Mouse (Mus musculus): Measurements from ENCODE around the gene Rab8b. TPM values are rescaled to one million over a fixed set of nuclear protein-coding genes. Genes with fewer than 3 reads are reported as not detected.
"Not testable (repeated sequence)": the region's sequence is repeated elsewhere in the genome, so short reads cannot be mapped to it uniquely, and the experiment has no call there.

Rab8b gene
- polyA plus RNA-seq, 1 experiment: 13.2 TPM

DNA sequence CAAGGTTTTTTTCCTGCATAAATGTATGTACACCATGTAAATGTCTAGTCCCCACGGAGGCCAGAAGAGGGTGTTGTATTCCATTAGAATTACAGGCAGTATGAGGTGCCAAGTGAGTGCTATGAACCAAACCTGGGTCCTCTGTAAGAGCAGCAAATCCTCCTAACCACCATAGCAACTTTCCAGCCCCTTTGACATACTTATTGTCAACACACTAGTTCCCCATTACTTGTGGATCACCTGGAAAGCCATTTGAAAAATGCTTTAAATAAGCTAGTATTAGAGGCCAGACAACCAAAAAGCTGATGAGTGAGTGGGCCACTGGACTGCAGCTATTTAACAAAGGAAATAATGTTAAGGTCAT is 1.6 kb downstream of the Rab8b start:
- no peak overlapping the region for H3K27ac ChIP-seq (ENCODE audit: insufficient read depth, low read length)
- peaks cover 20% of the 10 kb centered on the region; the same call in 1 of the 2 replicates for H3K4me1 ChIP-seq (ENCODE audit: control insufficient read depth, insufficient read depth, insufficient read length)
- H3K27me3 ChIP-seq (ENCODE audit: control insufficient read depth, insufficient read depth, low read length): no peaks in the 10 kb centered on the region
- H3K36me3 ChIP-seq (ENCODE audit: control insufficient read depth, insufficient read depth, low read length): no peaks in the 10 kb centered on the region
- no peak for TF ChIP-seq CTCF (IDR thresholded peaks at IDR 0.05; ENCODE audit: extremely low read depth, insufficient read depth, insufficient read length, insufficient replicate concordance)
- TF ChIP-seq POLR2A (IDR thresholded peaks at IDR 0.05; ENCODE audit: low read depth, low read length): no peak
- no peak for DNase-seq (ENCODE audit: low read depth in 1 of 2, low spot score in 2 of 2)
- WGBS: 77% methylated on average over 1 of the region's 1 CpGs
- no peak overlapping the region; the same call in 1 of the 2 replicates for H3K4me3 ChIP-seq (ENCODE audit: extremely low read depth, insufficient read depth, insufficient read length)

DNA sequence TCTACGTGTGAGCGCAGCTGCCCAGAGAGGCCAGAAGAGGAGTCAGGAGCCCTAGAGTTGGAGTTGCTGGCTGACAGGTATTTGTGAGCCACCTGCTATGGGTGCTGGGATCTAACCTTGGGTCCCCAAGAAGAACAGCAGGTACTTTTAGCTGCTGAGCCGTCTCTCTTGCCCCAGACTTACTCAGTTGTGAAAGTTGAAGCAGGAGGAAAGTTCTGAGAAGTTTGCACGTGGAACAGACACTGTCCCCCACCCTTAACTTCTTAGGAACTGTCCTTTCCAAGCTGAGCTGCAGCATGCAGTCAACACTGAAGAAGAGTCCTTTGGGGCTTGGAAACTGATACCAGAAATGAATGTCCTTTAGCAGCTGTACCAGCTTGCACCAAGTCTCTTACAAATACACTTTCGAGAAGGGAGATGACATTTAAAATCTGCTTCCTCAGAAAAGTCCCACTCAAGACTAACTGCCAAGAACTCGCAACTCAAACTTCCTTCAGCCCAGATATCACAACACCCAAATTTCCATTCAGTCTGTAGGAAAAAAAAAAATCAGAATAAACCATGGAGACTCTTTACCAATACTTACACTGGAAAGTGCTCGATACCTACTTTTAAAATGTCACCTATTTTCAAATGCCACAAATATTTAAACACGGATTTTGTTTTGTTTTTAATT is 2.1 kb downstream of the Rab8b start:
- 52% methylated on average over 8 of the region's 8 CpGs for WGBS
- H3K27me3 ChIP-seq (ENCODE audit: control insufficient read depth, insufficient read depth, low read length): no peaks in the 10 kb centered on the region
- no peak for DNase-seq (ENCODE audit: low read depth in 1 of 2, low spot score in 2 of 2)
- peaks cover 20% of the 10 kb centered on the region; the same call in 1 of the 2 replicates for H3K4me1 ChIP-seq (ENCODE audit: control insufficient read depth, insufficient read depth, insufficient read length)
- H3K4me3 ChIP-seq (ENCODE audit: extremely low read depth, insufficient read depth, insufficient read length): no peak overlapping the region
- peak overlapping the region; percentile 43 for H3K27ac ChIP-seq (ENCODE audit: insufficient read depth, low read length)
- TF ChIP-seq POLR2A (IDR thresholded peaks at IDR 0.05; ENCODE audit: low read depth, low read length): no peak
- TF ChIP-seq CTCF (IDR thresholded peaks at IDR 0.05; ENCODE audit: extremely low read depth, insufficient read depth, insufficient read length, insufficient replicate concordance): no peak
- H3K36me3 ChIP-seq (ENCODE audit: control insufficient read depth, insufficient read depth, low read length): no peaks in the 10 kb centered on the region

DNA sequence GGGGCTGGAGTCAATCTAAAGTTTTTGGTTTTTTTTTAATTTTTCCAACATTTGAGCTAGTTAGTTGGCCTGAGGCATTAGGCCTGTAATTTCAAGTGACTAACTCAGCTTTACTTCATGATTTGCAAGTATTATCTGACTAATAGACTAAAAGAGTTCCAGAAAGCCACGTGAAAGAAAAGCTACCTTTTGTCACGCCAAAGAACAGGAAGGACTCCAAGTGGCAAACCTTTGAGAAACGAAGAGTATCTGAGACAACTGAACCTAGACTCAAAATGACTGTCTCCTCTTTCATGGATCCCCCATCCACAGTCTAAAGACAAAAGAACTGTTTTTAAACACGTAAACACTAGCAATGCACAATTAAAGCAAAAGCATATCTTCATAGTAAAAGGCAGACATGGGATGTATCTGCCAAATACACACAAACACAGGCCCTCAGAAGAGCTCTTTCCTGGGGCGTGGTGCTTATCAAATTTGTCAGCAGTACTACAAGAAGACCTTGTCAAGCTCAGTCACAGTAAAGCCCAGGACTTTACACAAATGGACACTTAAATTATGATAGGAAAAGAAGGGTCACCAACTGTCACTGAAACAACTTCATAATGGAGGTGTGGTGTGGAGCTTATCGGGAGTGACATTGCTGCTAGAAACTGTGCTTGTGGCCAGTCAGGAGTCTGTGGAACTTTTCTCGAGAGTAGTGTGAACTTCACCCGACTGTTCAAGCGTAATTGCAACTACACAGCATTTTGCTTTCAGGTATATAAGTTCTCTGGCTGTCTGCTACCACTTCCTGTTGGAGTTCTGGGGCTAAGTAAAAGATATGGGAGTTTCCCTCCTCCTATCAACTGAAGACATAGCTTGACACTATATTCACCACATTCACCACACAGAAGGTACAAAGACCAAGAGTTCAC is 3.4 kb downstream of the Rab8b start:
- TF ChIP-seq CTCF (IDR thresholded peaks at IDR 0.05; ENCODE audit: extremely low read depth, insufficient read depth, insufficient read length, insufficient replicate concordance) (no peak), POLR2A (IDR thresholded peaks at IDR 0.05; ENCODE audit: low read depth, low read length) (no peak)
- Histone ChIP-seq H3K27ac (ENCODE audit: insufficient read depth, low read length) (peak overlapping the region; percentile 17), H3K4me3 (ENCODE audit: extremely low read depth, insufficient read depth, insufficient read length) (no peak overlapping the region), H3K27me3 (ENCODE audit: control insufficient read depth, insufficient read depth, low read length) (no peaks in the 10 kb centered on the region), H3K36me3 (ENCODE audit: control insufficient read depth, insufficient read depth, low read length) (no peaks in the 10 kb centered on the region), H3K4me1 (ENCODE audit: control insufficient read depth, insufficient read depth, insufficient read length) (peaks cover 20% of the 10 kb centered on the region; the same call in 1 of the 2 replicates)
- peak in 1 of 2 experiments; percentile 41 for DNase-seq (ENCODE audit: low read depth in 1 of 2, low spot score in 2 of 2)
- 20% methylated on average over 9 of the region's 9 CpGs for WGBS

DNA sequence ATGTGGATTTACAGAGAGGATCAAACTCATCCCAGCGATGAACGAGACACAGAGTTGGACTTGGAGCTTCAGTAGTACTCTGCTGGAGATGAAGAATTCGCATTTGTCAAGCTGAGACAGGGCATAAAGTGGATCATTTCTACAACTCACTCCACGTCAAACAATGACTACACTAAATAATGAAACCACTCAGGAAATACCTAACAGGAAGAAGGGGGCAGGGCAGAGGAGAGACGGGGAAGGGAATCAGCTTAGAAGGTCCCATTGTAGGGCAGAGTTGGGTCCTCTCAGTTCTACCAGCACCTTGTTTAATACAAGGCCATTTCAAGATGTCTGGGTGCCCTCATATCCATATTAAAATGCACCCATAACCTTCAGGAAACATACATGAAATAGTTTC is 4.1 kb downstream of the Rab8b start:
- Histone ChIP-seq H3K4me3 (ENCODE audit: extremely low read depth, insufficient read depth, insufficient read length) (no peak overlapping the region), H3K27ac (ENCODE audit: insufficient read depth, low read length) (no peak overlapping the region; the same call in 1 of the 2 replicates), H3K36me3 (ENCODE audit: control insufficient read depth, insufficient read depth, low read length) (no peaks in the 10 kb centered on the region), H3K27me3 (ENCODE audit: control insufficient read depth, insufficient read depth, low read length) (no peaks in the 10 kb centered on the region), H3K4me1 (ENCODE audit: control insufficient read depth, insufficient read depth, insufficient read length) (peaks cover 22% of the 10 kb centered on the region; the same call in 1 of the 2 replicates)
- DNase-seq (ENCODE audit: low read depth in 1 of 2, low spot score in 2 of 2): peak in 1 of 2 experiments; percentile 20
- TF ChIP-seq CTCF (IDR thresholded peaks at IDR 0.05; ENCODE audit: extremely low read depth, insufficient read depth, insufficient read length, insufficient replicate concordance) (no peak), POLR2A (IDR thresholded peaks at IDR 0.05; ENCODE audit: low read depth, low read length) (no peak)
- WGBS: 13% methylated on average over 5 of the region's 5 CpGs

DNA sequence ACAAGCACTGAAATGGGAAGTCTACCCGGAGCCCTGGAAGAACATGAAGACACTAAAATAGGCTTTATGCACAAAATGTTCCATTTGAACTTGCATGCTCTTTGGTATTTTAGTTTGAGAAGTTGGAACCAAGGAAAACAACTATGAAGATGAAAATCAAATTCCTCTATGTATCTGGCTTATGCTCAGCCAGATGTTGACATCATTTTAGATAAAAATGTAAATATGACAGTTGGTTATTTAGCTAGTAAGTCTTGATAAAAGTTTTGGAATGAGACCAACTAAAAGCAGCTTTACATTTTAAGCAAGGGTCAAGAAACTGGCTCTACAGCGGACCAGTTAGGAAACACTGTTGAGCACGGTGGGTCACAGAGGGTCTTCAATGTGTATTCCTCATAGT is 4.9 kb downstream of the Rab8b start:
- H3K27ac ChIP-seq (ENCODE audit: insufficient read depth, low read length): no peak overlapping the region
- H3K27me3 ChIP-seq (ENCODE audit: control insufficient read depth, insufficient read depth, low read length): no peaks in the 10 kb centered on the region
- TF ChIP-seq CTCF (IDR thresholded peaks at IDR 0.05; ENCODE audit: extremely low read depth, insufficient read depth, insufficient read length, insufficient replicate concordance) (no peak), POLR2A (IDR thresholded peaks at IDR 0.05; ENCODE audit: low read depth, low read length) (no peak)
- WGBS: 74% methylated on average over 3 of the region's 3 CpGs
- DNase-seq (ENCODE audit: low read depth in 1 of 2, low spot score in 2 of 2): no peak
- H3K4me1 ChIP-seq (ENCODE audit: control insufficient read depth, insufficient read depth, insufficient read length): peaks cover 22% of the 10 kb centered on the region; the same call in 1 of the 2 replicates
- H3K4me3 ChIP-seq (ENCODE audit: extremely low read depth, insufficient read depth, insufficient read length): no peak overlapping the region
- H3K36me3 ChIP-seq (ENCODE audit: control insufficient read depth, insufficient read depth, low read length): no peaks in the 10 kb centered on the region

DNA sequence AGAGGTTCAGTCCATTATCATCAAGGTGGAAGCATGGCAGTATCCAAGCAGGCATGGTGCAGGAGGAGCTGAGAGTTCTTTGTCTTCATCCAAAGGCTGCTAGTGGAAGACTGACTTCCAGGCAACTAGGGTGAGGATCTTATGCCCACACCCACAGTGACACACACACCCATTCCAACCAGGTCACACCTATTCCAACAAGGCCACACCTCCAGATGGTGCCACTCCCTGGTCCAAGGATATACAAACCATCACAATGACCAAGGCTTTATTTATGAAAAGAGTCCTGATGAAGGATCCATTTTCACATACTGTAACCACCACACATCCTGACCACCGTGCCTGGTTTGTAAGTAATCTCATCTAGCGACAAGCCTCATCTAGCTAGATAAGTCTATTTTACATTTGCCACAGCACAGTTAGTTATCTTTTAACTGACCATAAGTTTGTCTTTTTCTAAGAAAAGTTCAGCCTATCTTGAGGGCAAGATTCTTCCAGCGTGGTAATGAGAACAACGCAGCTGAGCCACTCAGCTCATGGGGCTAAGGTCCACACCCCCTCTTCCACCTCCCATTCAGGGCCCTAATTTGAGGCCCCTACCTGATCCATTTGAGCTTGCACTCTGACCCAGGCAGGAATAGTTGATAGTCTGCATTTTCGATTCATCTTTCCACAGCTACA is 6.1 kb downstream of the Rab8b start:
- not testable (repeated sequence) for H3K27me3 ChIP-seq (ENCODE audit: control insufficient read depth, insufficient read depth, low read length); H3K36me3 ChIP-seq (ENCODE audit: control insufficient read depth, insufficient read depth, low read length); DNase-seq (ENCODE audit: low read depth in 1 of 2, low spot score in 2 of 2); H3K4me3 ChIP-seq (ENCODE audit: extremely low read depth, insufficient read depth, insufficient read length)
- peaks cover 22% of the 10 kb centered on the region; the same call in 1 of the 2 replicates for H3K4me1 ChIP-seq (ENCODE audit: control insufficient read depth, insufficient read depth, insufficient read length)
- WGBS: 81% methylated on average over 5 of the region's 5 CpGs
- 0 out of 2 replicates have a peak overlapping the region, but pooled peaks have one; percentile 0 for H3K27ac ChIP-seq (ENCODE audit: insufficient read depth, low read length)

Measured in spleen, adult 2 months (tissue).